Mouse (Mus musculus): Measurements from ENCODE around the gene Nhsl1.

- no peak for TF ChIP-seq CTCF (IDR thresholded peaks at IDR 0.05)
- TF ChIP-seq EP300 (IDR thresholded peaks at IDR 0.05): no peak
These were observed 186.9 kb downstream of the Nhsl1 start for GRCm38 (mm10) chr10:18505690-18506089.
